Mouse (Mus musculus): Measurements from ENCODE around the gene Zic1. TPM values are rescaled to one million over a fixed set of nuclear protein-coding genes. Genes with fewer than 3 reads are reported as not detected.

The Zic1 gene
- total RNA-seq, 4 experiments from 2014 or later = 0.65 to 2.2 (median 1.4) TPM

- DNase-seq (ENCODE audit: low spot score in 2 of 2) = no peak
Observed at GRCm38 (mm10) chr9:91369293-91369991, 3.8 kb upstream of the Zic1 start.

- DNase-seq (ENCODE audit: low spot score in 2 of 2) = no peak
Observed at GRCm38 (mm10) chr9:91368946-91369292, 3.3 kb upstream of the Zic1 start.

GRCm38 (mm10) chr9:91368150-91368549 lies 2.5 kb upstream of the Zic1 start:
- no peak for DNase-seq (ENCODE audit: low spot score in 2 of 2)

- no peak for DNase-seq (ENCODE audit: low spot score in 2 of 2)
Observed at GRCm38 (mm10) chr9:91366999-91367811, 1.6 kb upstream of the Zic1 start.

GRCm38 (mm10) chr9:91366226-91366998 lies 802 bp upstream of the Zic1 start:
- DNase-seq (ENCODE audit: low spot score in 2 of 2) = no peak

DNA sequence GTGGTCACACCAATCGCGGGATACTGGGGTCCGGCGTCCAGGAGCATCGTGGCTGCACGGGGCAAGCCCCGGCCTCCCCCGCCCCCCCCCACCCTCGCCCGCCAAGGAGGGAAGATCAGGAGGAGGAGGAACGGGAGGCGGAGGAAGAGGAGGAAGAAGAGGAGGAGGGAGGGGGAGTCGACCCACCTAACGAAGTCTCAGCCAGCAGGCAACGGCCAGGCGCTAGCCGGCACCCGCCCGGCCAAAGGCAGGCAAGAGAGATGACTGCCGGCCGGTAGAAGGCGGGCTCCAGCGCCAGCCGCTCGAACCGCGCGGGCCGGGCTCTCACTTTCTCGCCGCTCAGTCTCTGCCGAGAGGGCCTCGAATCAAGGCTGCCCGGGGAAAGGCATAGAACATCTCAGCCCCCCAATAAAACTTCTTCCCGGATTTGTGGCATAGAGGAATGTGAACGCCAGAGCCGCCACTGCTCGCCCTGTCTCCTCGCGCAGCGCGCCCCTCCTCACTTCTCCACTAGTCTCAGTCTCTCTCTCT lies 574 bp downstream of the Zic1 start:
- no peak for DNase-seq (ENCODE audit: low spot score in 2 of 2)

- no peak for DNase-seq (ENCODE audit: low spot score in 2 of 2)
Observed at GRCm38 (mm10) chr9:91364127-91364970, 1.3 kb downstream of the Zic1 start.

GRCm38 (mm10) chr9:91363814-91364126 lies 1.8 kb downstream of the Zic1 start:
- DNase-seq (ENCODE audit: low spot score in 2 of 2) = no peak

DNA sequence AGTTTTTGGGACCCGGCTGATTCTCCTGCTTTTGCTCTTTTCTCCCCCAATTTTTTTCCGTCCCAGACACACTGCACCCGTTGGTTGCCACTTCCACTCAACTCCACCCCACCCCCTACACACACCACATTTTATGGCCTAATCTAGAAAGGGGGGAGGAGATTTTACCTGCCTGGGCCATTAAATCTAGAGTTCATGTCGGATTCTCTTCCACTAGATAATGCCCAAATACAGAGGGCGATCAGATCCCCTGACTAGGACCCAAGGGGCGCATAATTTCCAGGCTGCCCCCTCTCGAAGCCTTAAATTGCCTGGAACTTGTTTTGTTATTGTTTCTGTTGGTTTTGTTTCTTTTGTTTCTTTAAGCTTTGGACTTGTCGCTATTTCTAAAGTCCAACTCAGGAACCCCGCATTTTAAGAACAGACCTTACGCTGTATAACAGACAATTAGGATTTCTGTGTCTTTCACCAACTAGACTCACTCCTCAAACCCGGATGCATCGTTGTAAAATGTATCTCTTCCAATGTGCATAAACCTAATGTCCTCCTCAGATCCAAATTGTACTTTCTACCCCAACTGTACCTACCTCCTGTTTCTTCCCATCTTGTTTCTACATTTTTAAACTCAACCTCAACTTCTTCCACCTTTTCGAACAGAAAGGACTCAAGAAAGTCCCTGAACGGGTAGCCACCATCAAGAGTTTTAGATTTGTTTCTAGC lies 2.4 kb downstream of the Zic1 start:
- no peak for DNase-seq (ENCODE audit: low spot score in 2 of 2)

DNA sequence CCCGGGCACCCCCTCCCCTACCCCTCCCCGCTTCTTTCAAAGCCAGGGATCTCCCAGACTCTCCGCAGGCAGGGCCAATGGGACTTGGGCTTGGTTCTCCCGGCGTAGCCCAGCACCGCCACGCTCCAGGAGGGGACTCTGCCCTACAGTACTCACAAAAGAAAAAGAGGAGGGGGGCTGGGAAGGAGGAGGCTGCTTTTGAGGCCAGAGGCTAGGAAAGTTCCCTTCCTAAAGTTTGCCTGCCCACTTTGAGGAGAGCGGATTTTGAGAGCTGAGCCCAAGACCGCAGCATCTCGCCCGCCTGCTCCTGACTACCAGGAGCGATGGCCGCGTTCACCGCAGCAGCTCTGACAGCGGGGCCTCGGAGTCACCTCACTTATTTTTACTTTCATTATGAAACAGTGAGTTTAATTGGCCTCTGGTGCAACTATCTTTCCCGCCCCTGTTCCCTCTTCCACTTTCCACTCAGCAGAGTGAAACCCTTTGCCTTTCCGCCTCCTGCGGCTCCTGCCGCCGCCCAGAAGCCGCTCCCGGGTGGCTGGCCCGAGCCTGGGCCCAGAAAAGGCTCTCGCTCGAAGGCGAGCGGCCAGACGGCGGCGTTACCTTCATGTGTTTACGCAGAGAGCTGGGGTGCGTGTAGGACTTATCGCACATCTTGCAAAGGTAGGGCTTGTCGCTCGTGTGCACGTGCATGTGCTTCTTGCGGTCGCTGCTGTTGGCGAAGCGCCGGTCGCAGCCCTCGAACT lies 3.6 kb downstream of the Zic1 start, which contains the start of gene Zic4:
Gene Zic4, plus strand, starts transcription at position 558 of the 746 bp plus-strand sequence.
- no peak for DNase-seq (ENCODE audit: low spot score in 2 of 2)

GRCm38 (mm10) chr9:91361033-91361855 lies 4.4 kb downstream of the Zic1 start:
- no peak for DNase-seq (ENCODE audit: low spot score in 2 of 2)

DNA sequence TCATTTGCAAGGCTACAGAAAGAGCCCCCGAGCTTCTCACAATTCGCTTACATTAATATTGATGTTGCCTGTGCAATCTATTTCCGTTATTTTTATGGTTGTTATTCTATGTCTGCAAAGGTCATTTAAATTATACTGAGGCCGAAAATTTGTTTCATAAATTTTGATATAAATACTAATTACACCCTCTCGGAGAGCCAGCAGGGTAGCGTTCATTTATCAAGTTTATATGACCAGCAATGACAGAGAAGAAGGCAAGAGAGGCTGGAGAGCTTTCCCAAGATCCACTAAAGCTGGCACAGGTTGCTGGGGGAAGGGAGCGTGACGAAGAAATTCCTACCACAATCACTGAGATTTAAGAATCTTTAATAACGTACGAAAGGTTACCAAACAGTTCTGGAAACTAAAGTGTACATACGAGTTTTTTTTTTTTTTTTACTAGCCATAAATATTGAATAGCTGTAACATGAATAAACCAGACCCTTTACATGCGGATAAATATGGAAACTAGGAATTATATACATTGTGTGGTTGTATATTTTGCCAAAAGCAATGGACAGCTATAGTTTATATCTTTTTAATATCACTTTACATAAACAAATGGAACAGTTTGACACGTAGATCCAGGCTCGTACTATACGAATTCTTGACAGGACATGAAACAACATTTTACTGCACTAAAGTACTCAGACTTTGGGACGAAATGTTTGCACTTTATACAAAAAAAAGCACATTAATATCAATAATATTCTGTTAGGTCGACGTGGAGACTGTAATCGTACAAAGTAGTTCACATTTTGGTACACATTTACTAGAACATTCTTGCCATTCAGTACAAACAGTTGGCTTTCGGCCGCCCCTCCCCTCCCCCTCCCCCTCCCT lies 5.2 kb downstream of the Zic1 start:
- DNase-seq (ENCODE audit: low spot score in 2 of 2) = no peak

DNA sequence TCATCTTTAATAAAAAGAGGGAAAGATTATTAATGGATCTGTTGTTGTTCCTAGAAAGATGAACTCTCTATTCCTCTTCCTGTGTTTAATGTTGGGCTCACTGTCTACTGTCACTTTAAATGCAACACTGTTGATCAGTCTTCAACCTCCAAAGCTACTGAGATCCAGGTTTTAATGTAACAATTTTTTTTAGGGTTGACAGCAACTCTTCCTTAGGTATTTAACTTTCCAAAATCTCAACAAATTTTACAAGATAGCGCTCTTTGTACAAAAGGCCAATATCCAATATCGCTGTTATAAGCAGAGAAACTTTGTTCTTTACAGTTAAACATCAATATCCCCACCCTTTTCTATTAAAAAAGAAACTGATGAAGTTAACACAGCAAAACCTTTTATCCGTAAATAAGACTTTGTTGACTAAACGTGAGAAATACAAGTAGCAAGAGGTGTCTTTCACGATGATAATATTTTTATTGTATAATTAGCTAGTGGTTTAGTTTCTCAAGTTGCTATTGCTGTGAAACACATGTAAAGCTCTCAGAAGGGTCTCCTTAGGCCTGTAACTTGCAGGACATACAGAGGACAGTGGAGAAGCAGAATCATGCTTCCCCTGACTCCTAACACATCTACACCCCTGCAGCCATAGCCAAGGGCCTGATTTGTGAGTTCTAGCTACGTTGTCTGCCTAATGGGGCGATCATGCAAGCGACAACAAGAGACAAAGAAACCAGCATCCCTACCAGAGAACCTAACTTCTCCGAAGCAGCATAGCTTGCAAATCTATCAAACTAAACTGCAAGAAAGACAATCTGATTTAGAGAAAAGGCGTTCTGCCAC lies 6.5 kb downstream of the Zic1 start:
- no peak for DNase-seq (ENCODE audit: low spot score in 2 of 2)

GRCm38 (mm10) chr9:91357321-91357720 lies 8.3 kb downstream of the Zic1 start:
- DNase-seq (ENCODE audit: low spot score in 2 of 2) = no peak

DNA sequence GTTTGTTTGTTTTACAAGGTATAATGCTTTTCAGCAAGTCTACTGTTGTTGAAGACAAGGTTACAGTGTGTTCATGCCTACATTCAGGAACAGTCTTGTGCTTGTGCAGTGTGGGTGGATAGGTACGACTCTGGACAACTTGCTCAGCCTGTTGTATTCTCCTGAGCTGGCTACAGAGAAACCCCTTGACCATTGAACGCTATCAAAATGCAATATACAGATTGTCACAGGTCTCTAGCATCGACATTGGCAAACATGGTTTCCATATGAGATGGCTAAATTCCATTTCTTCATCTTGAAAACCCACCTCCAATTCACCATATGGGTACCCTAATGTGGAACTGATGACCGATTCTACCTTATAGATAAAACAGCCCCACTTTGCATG lies 9.3 kb downstream of the Zic1 start:
- DNase-seq (ENCODE audit: low spot score in 2 of 2) = no peak

DNA sequence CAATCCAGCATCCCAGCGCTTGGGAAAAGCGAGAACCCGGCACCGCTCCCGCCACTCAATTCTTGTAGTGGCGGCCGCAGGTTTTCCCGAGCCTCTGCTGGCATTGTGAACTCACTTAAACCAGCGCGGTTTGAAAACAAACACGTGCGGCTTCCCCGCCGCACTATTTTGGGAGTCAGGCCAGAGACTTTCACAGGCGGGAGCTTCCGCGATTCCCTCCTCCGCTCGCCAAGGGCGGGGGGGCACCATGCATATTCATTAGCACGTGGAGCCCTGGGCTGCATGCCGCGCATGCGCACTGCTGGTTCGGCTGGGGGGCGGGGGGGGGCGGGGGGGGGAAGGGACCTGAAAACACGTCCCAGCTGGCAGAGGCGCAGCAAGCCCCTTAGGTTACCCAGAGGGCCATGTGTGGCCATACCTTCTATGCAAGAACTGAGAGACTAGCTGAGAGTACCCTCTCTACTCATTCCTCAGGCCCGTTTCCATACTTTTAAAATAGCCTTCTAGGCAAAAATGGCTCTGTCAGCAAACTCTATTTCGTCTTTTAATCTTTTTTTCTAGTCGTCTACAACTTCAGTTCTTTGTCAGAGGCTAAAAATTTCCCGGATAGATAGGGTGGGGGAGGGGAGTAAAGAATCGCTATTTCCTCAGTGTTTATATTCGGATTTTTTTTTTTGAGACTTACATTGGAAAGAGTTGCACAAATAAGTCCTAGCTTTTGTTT lies 9.8 kb downstream of the Zic1 start:
- DNase-seq (ENCODE audit: low spot score in 2 of 2) = no peak

Data from gastrocnemius, adult 8-10 months (tissue).